Mouse (Mus musculus) forebrain, embryonic 12.5 days (tissue): ENCODE results near the gene Akap8l. TPM values are rescaled to one million over a fixed set of nuclear protein-coding genes. Genes with fewer than 3 reads are reported as not detected.

Experiments
- ATAC-seq: fragments of 200-750 bp; cut with Nextera tagmentation; 2 replicates; pipeline ENCODE4 v1.8.0; 2017; ENCODE audit warnings: moderate TSS enrichment; ENCODE audit not compliant: low FRiP score
- H3K27ac ChIP-seq: fragments of 300-500 bp; sonication (generic); 2 replicates; pipeline ENCODE4 v1.5.1; 2016; ENCODE audit warnings: mild to moderate bottlenecking
- H3K27me3 ChIP-seq: fragments of 300-500 bp; sonication (generic); 2 replicates; pipeline ENCODE4 v1.6.1; 2016; ENCODE audit warnings: mild to moderate bottlenecking
- H3K36me3 ChIP-seq: fragments of 300-500 bp; sonication (generic); replicated peaks from 2 replicates; pipeline ENCODE4 v1.6.1; 2016; ENCODE audit warnings: mild to moderate bottlenecking
- H3K4me1 ChIP-seq: fragments of 300-500 bp; sonication (generic); 2 replicates; pipeline ENCODE4 v1.6.1; 2016
- H3K4me2 ChIP-seq: fragments of 300-500 bp; sonication (generic); 2 replicates; pipeline ENCODE4 v1.6.1; 2016; ENCODE audit warnings: mild to moderate bottlenecking, moderate library complexity
- H3K4me3 ChIP-seq: fragments of 300-500 bp; sonication (generic); replicated peaks from 2 replicates; pipeline ENCODE4 v1.5.1; 2016; ENCODE audit warnings: mild to moderate bottlenecking
- H3K9ac ChIP-seq: fragments of 300-500 bp; sonication (generic); 2 replicates; pipeline ENCODE4 v1.6.1; 2016; ENCODE audit warnings: mild to moderate bottlenecking
- H3K9me3 ChIP-seq: fragments of 300-500 bp; sonication (generic); 2 replicates; pipeline ENCODE4 v1.6.1; 2016
- WGBS: fragments of 180-500 bp; shearing (Covaris S2); methylation state at CpG from one replicate; pipeline ENCODE4 v1.1.7; 2016; 5-methylcytosine and 5-hydroxymethylcytosine counted together
- polyA plus RNA-seq: library from polyadenylated mRNA; unstranded; fragments of >200 nt; fragmentation: Nextera tagmentation; extraction: Ambion mirVana; gene quantifications from 2 replicates; pipeline ENCODE4 v1.2.1, GENCODE M21; 2016

Akap8l gene
- polyA plus RNA-seq = 110 TPM in 2 replicates

- peak within 1 kb of the TSS; percentile 67 for H3K27ac ChIP-seq
- H3K4me3 ChIP-seq = peak within 1 kb of the TSS; percentile 81
- H3K36me3 ChIP-seq = peaks cover 23% of the 10 kb centered on the region
- under 1% methylated on average over 37 of the region's 37 CpGs for whole genome bisulfite sequencing
- H3K9ac ChIP-seq = peak within 1 kb of the TSS; percentile 81
- H3K27me3 ChIP-seq = no peaks in the 10 kb centered on the region
- H3K4me1 ChIP-seq = peaks cover 29% of the 10 kb centered on the region
- ATAC-seq = peak; percentile 97
- no peaks in the 10 kb centered on the region for H3K9me3 ChIP-seq
- peak within 1 kb of the TSS; percentile 79 for H3K4me2 ChIP-seq
These were observed at the start of gene Akap8l for GRCm38 (mm10) chr17:32350382-32350983. Akap8l (minus strand) TSS chr17:32350607.

- Histone ChIP-seq H3K4me1 (peaks cover 10% of the 10 kb centered on the region; the same call in 1 of the 2 replicates), H3K9me3 (no peaks in the 10 kb centered on the region), H3K27ac (no peak overlapping the region), H3K9ac (no peak overlapping the region), H3K36me3 (no peaks in the 10 kb centered on the region), H3K4me2 (peak overlapping the region; percentile 31), H3K4me3 (peak overlapping the region; percentile 16), H3K27me3 (peaks cover 86% of the 10 kb centered on the region)
- 3% methylated on average over 37 of the region's 37 CpGs for WGBS
- ATAC-seq = no peak
These were observed 45.9 kb upstream of the Akap8l start for GRCm38 (mm10) chr17:32396266-32396665.

GRCm38 (mm10) chr17:32393944-32394343, 43.5 kb upstream of the Akap8l start:
- WGBS = 92% methylated on average over 10 of the region's 10 CpGs

GRCm38 (mm10) chr17:32389101-32389659, 38.8 kb upstream of the Akap8l start, which contains the start of gene Wiz:
Wiz (minus strand) TSS chr17:32389439.
- peaks cover 40% of the 10 kb centered on the region for H3K27me3 ChIP-seq

More at GRCm38 (mm10) chr17:32393944-32394343, 43.5 kb upstream of the Akap8l start:
- peaks cover 87% of the 10 kb centered on the region for H3K27me3 ChIP-seq
- H3K36me3 ChIP-seq = no peaks in the 10 kb centered on the region
- H3K9ac ChIP-seq = no peak overlapping the region
- ATAC-seq = no peak
- H3K9me3 ChIP-seq = no peaks in the 10 kb centered on the region
- no peak overlapping the region for H3K4me2 ChIP-seq
- H3K27ac ChIP-seq = no peak overlapping the region
- H3K4me3 ChIP-seq = no peak overlapping the region
- H3K4me1 ChIP-seq = peaks cover 10% of the 10 kb centered on the region; the same call in 1 of the 2 replicates

GRCm38 (mm10) chr17:32388370-32389100, 38.1 kb upstream of the Akap8l start:
- peak; percentile 71 for ATAC-seq
- peak overlapping the region; percentile 81 for H3K27ac ChIP-seq
- 1% methylated on average over 37 of the region's 39 CpGs for WGBS

More at GRCm38 (mm10) chr17:32389101-32389659, 38.8 kb upstream of the Akap8l start, which contains the start of gene Wiz:
- Histone ChIP-seq H3K4me1 (peaks cover 16% of the 10 kb centered on the region), H3K9ac (peak within 1 kb of the TSS; percentile 83), H3K4me3 (peak within 1 kb of the TSS; percentile 81), H3K4me2 (peak within 1 kb of the TSS; percentile 92), H3K27ac (peak within 1 kb of the TSS; percentile 81), H3K9me3 (no peaks in the 10 kb centered on the region), H3K36me3 (peaks cover 10% of the 10 kb centered on the region; the same call in 1 of the 2 replicates)
- peak; percentile 91 for ATAC-seq
- WGBS = 1% methylated on average over 16 of the region's 44 CpGs

GRCm38 (mm10) chr17:32387986-32388369, 37.6 kb upstream of the Akap8l start:
- peak overlapping the region; percentile 92 for H3K4me2 ChIP-seq
- peaks cover 16% of the 10 kb centered on the region for H3K4me1 ChIP-seq
- WGBS = 39% methylated on average over 7 of the region's 7 CpGs
- H3K9ac ChIP-seq = peak overlapping the region; percentile 83
- no peak overlapping the region for H3K27ac ChIP-seq
- H3K4me3 ChIP-seq = peak overlapping the region; percentile 81
- no peak for ATAC-seq
- H3K36me3 ChIP-seq = peaks cover 22% of the 10 kb centered on the region
- no peaks in the 10 kb centered on the region for H3K9me3 ChIP-seq
- peaks cover 28% of the 10 kb centered on the region for H3K27me3 ChIP-seq

More at GRCm38 (mm10) chr17:32388370-32389100, 38.1 kb upstream of the Akap8l start:
- peak overlapping the region; percentile 92 for H3K4me2 ChIP-seq
- H3K4me3 ChIP-seq = peak overlapping the region; percentile 81
- H3K27me3 ChIP-seq = peaks cover 33% of the 10 kb centered on the region
- peaks cover 16% of the 10 kb centered on the region for H3K4me1 ChIP-seq
- no peaks in the 10 kb centered on the region for H3K9me3 ChIP-seq
- H3K36me3 ChIP-seq = peaks cover 16% of the 10 kb centered on the region
- peak overlapping the region; percentile 83 for H3K9ac ChIP-seq

- Histone ChIP-seq H3K9ac (no peak overlapping the region), H3K4me3 (no peak overlapping the region), H3K9me3 (no peaks in the 10 kb centered on the region), H3K27ac (no peak overlapping the region), H3K36me3 (peaks cover 30% of the 10 kb centered on the region), H3K4me1 (peaks cover 13% of the 10 kb centered on the region), H3K27me3 (peaks cover 16% of the 10 kb centered on the region), H3K4me2 (no peak overlapping the region)
- WGBS = 77% methylated on average over 9 of the region's 9 CpGs
- no peak for ATAC-seq
These were observed 36.4 kb upstream of the Akap8l start for GRCm38 (mm10) chr17:32386659-32387432.

- Histone ChIP-seq H3K9ac (no peak overlapping the region), H3K27me3 (no peaks in the 10 kb centered on the region), H3K27ac (no peak overlapping the region), H3K9me3 (no peaks in the 10 kb centered on the region), H3K4me3 (no peak overlapping the region), H3K4me1 (peaks cover 12% of the 10 kb centered on the region), H3K36me3 (peaks cover 32% of the 10 kb centered on the region), H3K4me2 (no peak overlapping the region)
- WGBS = 90% methylated on average over 5 of the region's 5 CpGs
- ATAC-seq = no peak
These were observed 33.3 kb upstream of the Akap8l start for GRCm38 (mm10) chr17:32383661-32384060.

- Histone ChIP-seq H3K4me3 (no peak overlapping the region), H3K36me3 (peaks cover 42% of the 10 kb centered on the region), H3K4me1 (peaks cover 2% of the 10 kb centered on the region; the same call in 1 of the 2 replicates), H3K4me2 (no peak overlapping the region), H3K9me3 (no peaks in the 10 kb centered on the region), H3K27ac (no peak overlapping the region), H3K9ac (no peak overlapping the region), H3K27me3 (no peaks in the 10 kb centered on the region)
- no peak for ATAC-seq
- 91% methylated on average over 7 of the region's 7 CpGs for WGBS
These were observed 32.2 kb upstream of the Akap8l start for GRCm38 (mm10) chr17:32382576-32382975.

GRCm38 (mm10) chr17:32378786-32379185, 28.4 kb upstream of the Akap8l start:
- Histone ChIP-seq H3K27me3 (no peaks in the 10 kb centered on the region), H3K9me3 (no peaks in the 10 kb centered on the region), H3K4me2 (no peak overlapping the region), H3K4me3 (no peak overlapping the region), H3K4me1 (no peaks in the 10 kb centered on the region), H3K36me3 (peaks cover 42% of the 10 kb centered on the region), H3K9ac (no peak overlapping the region), H3K27ac (no peak overlapping the region)
- WGBS = 68% methylated on average over 2 of the region's 2 CpGs
- no peak for ATAC-seq

GRCm38 (mm10) chr17:32377137-32377536, 26.7 kb upstream of the Akap8l start:
- Histone ChIP-seq H3K9me3 (no peaks in the 10 kb centered on the region), H3K4me2 (no peak overlapping the region), H3K27ac (peak overlapping the region; percentile 25; the same call in 1 of the 2 replicates), H3K9ac (no peak overlapping the region), H3K4me3 (no peak overlapping the region), H3K4me1 (no peaks in the 10 kb centered on the region), H3K27me3 (no peaks in the 10 kb centered on the region), H3K36me3 (peaks cover 25% of the 10 kb centered on the region)
- no peak for ATAC-seq
- 86% methylated on average over 9 of the region's 9 CpGs for whole genome bisulfite sequencing
